Mouse (Mus musculus): ENCODE measurements around the gene Cox4i2. TPM values are rescaled to one million over a fixed set of nuclear protein-coding genes. Genes with fewer than 3 reads are reported as not detected.

Gene Cox4i2
- polyA plus RNA-seq, 2 experiments: 23.7 to 33.6 TPM

DNA sequence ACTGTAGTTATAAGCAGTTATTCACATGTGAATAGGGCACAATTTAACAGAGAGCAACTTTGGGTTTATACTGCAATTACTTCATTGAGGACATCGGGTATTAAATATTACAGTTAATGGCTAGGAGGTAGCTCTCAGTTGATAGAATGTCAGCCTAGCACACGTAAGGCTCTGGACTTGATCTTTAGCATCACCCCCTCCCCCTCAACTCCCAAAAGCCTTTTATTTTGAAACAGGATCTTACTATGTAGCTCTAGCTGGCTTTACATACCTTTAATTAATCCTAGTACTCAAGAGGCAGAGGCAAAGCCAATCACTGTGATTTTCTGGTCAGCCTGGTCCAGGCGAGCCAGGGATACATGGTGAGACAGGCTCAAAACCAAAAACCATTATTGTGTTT, 23.1 kb downstream of the Cox4i2 start:
- TF ChIP-seq POLR2A (IDR thresholded peaks at IDR 0.05; ENCODE audit: borderline replicate concordance, extremely low read depth, insufficient read depth, insufficient read length): no peak
- no peak overlapping the region for H3K4me3 ChIP-seq (replicated peaks; ENCODE audit: low read length)

GRCm38 (mm10) chr2:152780466-152780865, 26.5 kb downstream of the Cox4i2 start:
- Histone ChIP-seq H3K4me2 (replicated peaks; ENCODE audit: low read depth, low read length, severe bottlenecking) (no peak overlapping the region), H3K9me3 (ENCODE audit: control insufficient read depth, low read length) (no peaks in the 10 kb centered on the region; the same call in 1 of the 2 replicates), H3K4me1 (ENCODE audit: control insufficient read depth, insufficient read depth, low read length) (peaks cover 3% of the 10 kb centered on the region), H3K4me3 (replicated peaks; ENCODE audit: low read length) (no peak overlapping the region), H3K27ac (replicated peaks; ENCODE audit: low read depth, low read length) (no peak overlapping the region), H3K27me3 (ENCODE audit: control insufficient read depth, insufficient read depth, low read length) (no peaks in the 10 kb centered on the region), H3K36me3 (ENCODE audit: control insufficient read depth, insufficient read depth, low read length) (peaks cover 32% of the 10 kb centered on the region), H3K9ac (ENCODE audit: low read depth, low read length, severe bottlenecking) (no peak overlapping the region; the same call in 1 of the 2 replicates)
- WGBS: 96% methylated on average over 2 of the region's 2 CpGs
- TF ChIP-seq POLR2A (IDR thresholded peaks at IDR 0.05; ENCODE audit: borderline replicate concordance, extremely low read depth, insufficient read depth, insufficient read length): no peak
- ATAC-seq (ENCODE audit: low FRiP score, low read depth) (no peak), DNase-seq (ENCODE audit: low spot score) (no peak)

More for the DNA sequence above, 23.1 kb downstream of the Cox4i2 start:
- ATAC-seq (ENCODE audit: low FRiP score, low read depth) (no peak), DNase-seq (ENCODE audit: low spot score) (no peak)
- Histone ChIP-seq H3K27ac (replicated peaks; ENCODE audit: low read depth, low read length) (no peak overlapping the region), H3K9ac (ENCODE audit: low read depth, low read length, severe bottlenecking) (no peak overlapping the region), H3K4me1 (ENCODE audit: control insufficient read depth, insufficient read depth, low read length) (no peaks in the 10 kb centered on the region), H3K36me3 (ENCODE audit: control insufficient read depth, insufficient read depth, low read length) (peaks cover 32% of the 10 kb centered on the region), H3K27me3 (ENCODE audit: control insufficient read depth, insufficient read depth, low read length) (no peaks in the 10 kb centered on the region), H3K4me2 (replicated peaks; ENCODE audit: low read depth, low read length, severe bottlenecking) (no peak overlapping the region), H3K9me3 (ENCODE audit: control insufficient read depth, low read length) (no peaks in the 10 kb centered on the region)
- 70% methylated on average over 3 of the region's 3 CpGs for WGBS

DNA sequence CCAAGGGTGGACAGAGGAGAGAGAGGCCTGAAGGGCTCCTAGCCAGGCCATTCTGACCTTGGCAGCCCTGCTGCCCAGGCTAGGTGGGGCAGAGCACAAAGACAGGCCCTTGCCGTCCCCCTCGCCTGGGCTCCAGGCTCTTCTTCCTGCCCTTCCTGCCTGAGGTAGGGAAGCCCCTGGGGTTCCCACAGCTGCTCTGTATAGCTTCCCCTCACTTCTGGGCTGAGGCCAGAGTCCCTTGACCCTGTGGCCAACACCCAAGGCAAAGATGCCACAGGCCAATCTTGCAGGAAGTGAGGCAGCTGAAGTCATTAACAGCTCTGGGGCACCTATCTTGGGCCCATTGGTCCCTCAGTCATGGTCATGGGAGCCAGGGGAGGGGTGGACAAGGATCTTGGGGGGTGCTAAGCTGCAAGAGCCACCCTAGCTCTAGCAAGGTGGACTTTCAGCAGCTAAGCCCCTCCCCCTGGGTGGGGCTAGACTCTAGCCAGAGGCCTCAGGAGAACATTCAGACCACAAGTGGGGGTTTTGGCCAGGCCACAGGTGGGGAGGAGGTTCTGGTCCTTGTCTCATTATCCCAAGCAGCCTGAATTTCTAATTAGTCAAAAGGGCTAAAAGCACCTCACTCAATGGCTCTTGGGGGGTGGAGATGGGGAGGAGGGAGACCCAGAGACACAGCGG, 27.2 kb downstream of the Cox4i2 start:
- ATAC-seq (ENCODE audit: low FRiP score, low read depth) (no peak), DNase-seq (ENCODE audit: low spot score) (no peak)
- TF ChIP-seq POLR2A (IDR thresholded peaks at IDR 0.05; ENCODE audit: borderline replicate concordance, extremely low read depth, insufficient read depth, insufficient read length): no peak
- H3K4me3 ChIP-seq (replicated peaks; ENCODE audit: low read length): no peak overlapping the region
- H3K9me3 ChIP-seq (ENCODE audit: control insufficient read depth, low read length): no peaks in the 10 kb centered on the region; the same call in 1 of the 2 replicates
- no peaks in the 10 kb centered on the region for H3K27me3 ChIP-seq (ENCODE audit: control insufficient read depth, insufficient read depth, low read length)
- 80% methylated on average over 3 of the region's 3 CpGs for WGBS
- peaks cover 32% of the 10 kb centered on the region for H3K36me3 ChIP-seq (ENCODE audit: control insufficient read depth, insufficient read depth, low read length)
- H3K9ac ChIP-seq (ENCODE audit: low read depth, low read length, severe bottlenecking): no peak overlapping the region; the same call in 1 of the 2 replicates
- H3K27ac ChIP-seq (replicated peaks; ENCODE audit: low read depth, low read length): no peak overlapping the region
- H3K4me2 ChIP-seq (replicated peaks; ENCODE audit: low read depth, low read length, severe bottlenecking): no peak overlapping the region
- peaks cover 4% of the 10 kb centered on the region for H3K4me1 ChIP-seq (ENCODE audit: control insufficient read depth, insufficient read depth, low read length)

- Histone ChIP-seq H3K4me2 (replicated peaks; ENCODE audit: low read depth, low read length, severe bottlenecking) (no peak overlapping the region), H3K9me3 (ENCODE audit: control insufficient read depth, low read length) (no peaks in the 10 kb centered on the region; the same call in 1 of the 2 replicates), H3K27ac (replicated peaks; ENCODE audit: low read depth, low read length) (no peak overlapping the region), H3K4me3 (replicated peaks; ENCODE audit: low read length) (no peak overlapping the region), H3K36me3 (ENCODE audit: control insufficient read depth, insufficient read depth, low read length) (peaks cover 32% of the 10 kb centered on the region), H3K4me1 (ENCODE audit: control insufficient read depth, insufficient read depth, low read length) (peaks cover 4% of the 10 kb centered on the region), H3K9ac (ENCODE audit: low read depth, low read length, severe bottlenecking) (no peak overlapping the region), H3K27me3 (ENCODE audit: control insufficient read depth, insufficient read depth, low read length) (no peaks in the 10 kb centered on the region)
- DNase-seq (ENCODE audit: low spot score) (no peak), ATAC-seq (ENCODE audit: low FRiP score, low read depth) (no peak)
- TF ChIP-seq POLR2A (IDR thresholded peaks at IDR 0.05; ENCODE audit: borderline replicate concordance, extremely low read depth, insufficient read depth, insufficient read length): no peak
- 83% methylated on average over 5 of the region's 5 CpGs for WGBS
Observed at GRCm38 (mm10) chr2:152782656-152783055, 28.7 kb downstream of the Cox4i2 start.

DNA sequence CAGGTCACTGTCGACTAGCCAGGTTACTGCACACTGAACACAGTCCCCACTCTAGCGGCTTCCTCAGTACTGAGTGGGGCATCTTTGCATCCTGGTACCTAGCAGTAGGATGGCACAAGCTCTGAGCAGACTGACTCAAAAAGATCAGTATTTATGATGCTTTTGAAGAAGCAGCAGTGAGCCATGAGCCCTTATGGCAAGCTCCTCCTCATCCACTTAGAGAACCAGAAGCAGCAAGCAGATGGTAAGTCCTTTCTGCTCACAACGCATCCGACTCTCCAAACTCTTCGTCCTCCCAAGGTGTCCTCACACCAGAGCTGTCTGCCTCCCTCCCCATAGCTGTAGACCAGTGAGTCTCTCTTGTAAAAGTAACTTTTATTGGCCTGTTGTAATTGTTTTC, 29.3 kb downstream of the Cox4i2 start:
- Histone ChIP-seq H3K4me3 (replicated peaks; ENCODE audit: low read length) (no peak overlapping the region), H3K27ac (replicated peaks; ENCODE audit: low read depth, low read length) (no peak overlapping the region), H3K9me3 (ENCODE audit: control insufficient read depth, low read length) (no peaks in the 10 kb centered on the region; the same call in 1 of the 2 replicates), H3K9ac (ENCODE audit: low read depth, low read length, severe bottlenecking) (no peak overlapping the region), H3K4me1 (ENCODE audit: control insufficient read depth, insufficient read depth, low read length) (peaks cover 4% of the 10 kb centered on the region), H3K27me3 (ENCODE audit: control insufficient read depth, insufficient read depth, low read length) (no peaks in the 10 kb centered on the region), H3K36me3 (ENCODE audit: control insufficient read depth, insufficient read depth, low read length) (peaks cover 32% of the 10 kb centered on the region), H3K4me2 (replicated peaks; ENCODE audit: low read depth, low read length, severe bottlenecking) (no peak overlapping the region)
- WGBS: 90% methylated on average over 5 of the region's 5 CpGs
- no peak for DNase-seq (ENCODE audit: low spot score)
- TF ChIP-seq POLR2A (IDR thresholded peaks at IDR 0.05; ENCODE audit: borderline replicate concordance, extremely low read depth, insufficient read depth, insufficient read length): no peak
- no peak for ATAC-seq (ENCODE audit: low FRiP score, low read depth)
